Mouse (Mus musculus): ENCODE results near the gene Gtsf1l.
"Not testable (repeated sequence)": the region's sequence is repeated elsewhere in the genome, so short reads cannot be mapped to it uniquely, and the experiment has no call there.

Gtsf1l gene

DNA sequence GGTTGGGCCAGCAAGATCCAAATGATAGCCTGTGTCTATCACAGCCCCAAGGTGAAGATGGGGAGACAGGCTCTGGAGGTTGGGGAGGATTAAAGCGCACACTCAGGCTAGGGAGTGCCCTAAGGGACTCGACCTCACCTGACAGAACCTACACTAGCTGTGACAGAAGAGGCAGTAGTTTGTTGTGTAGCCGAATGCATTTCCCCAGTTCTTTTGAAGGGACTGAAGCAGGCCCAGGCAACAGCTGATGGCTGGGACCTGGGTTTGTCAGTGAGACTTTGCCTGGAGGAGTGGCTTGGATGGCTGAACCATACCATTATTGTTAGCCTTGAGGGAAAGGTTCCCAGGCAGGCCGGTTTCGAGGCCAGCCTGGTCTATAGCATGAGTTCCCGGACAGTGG lies 2.6 kb downstream of the Gtsf1l start:
- DNase-seq, result no peak

DNA sequence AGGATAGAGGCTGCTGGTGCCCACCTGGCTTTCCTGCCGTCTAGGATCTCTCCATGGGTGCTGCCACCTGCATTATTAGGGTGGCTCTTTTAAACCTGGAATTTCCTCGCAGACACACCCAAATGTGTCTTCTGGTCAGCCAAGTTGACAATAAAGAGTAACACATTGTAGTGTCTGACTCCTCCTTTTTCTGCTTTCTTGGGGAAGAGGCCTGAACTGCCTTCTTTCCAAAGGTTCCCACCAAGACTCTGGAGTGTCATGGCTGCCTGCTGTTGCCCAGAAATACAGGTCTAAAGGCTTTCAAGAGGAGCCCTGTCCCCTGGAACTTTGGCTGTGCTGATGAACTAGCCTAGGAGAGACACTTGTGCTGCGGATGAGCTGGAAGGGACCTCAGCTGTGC lies 3.1 kb downstream of the Gtsf1l start:
- no peak for DNase-seq

DNA sequence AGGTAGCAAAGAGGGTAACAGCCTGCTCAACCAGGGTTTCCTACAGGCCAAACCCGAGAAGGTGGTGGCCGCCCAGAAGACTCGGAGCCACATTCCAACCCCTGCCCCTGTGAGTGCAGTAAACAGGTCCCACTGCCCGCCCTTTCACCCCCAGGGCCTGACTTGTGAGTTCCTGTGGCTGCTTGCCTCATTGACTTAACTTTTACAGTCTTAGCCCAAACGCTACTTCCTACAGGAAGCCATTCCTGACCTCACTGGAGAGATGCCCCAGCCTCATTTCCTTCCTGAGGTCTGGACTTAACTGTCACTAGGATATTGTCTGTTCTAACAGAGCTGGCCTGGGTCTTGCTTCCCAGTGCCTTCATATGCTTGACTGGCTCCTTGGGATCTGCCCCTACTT lies 5.1 kb downstream of the Gtsf1l start:
- DNase-seq, result no peak

DNA sequence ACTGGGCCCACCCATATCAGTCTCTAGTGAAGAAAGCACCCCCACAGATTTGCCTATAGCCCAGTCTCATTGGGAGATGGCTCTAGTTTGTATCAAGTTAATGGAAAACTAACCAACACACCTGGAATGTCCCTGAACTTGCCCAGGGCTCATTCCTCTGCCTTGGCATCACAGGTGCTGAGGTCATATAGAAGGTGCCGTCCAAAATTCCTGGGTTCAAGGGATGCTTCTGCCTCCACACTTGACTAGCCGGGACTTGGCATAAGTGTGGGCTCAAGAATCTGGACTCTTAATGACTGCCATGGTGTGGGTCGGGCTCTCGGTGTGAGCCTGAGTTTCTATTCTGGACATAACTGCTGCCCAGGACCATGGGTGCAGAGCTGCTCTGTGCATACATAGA lies 8.6 kb downstream of the Gtsf1l start:
- no peak for DNase-seq

DNA sequence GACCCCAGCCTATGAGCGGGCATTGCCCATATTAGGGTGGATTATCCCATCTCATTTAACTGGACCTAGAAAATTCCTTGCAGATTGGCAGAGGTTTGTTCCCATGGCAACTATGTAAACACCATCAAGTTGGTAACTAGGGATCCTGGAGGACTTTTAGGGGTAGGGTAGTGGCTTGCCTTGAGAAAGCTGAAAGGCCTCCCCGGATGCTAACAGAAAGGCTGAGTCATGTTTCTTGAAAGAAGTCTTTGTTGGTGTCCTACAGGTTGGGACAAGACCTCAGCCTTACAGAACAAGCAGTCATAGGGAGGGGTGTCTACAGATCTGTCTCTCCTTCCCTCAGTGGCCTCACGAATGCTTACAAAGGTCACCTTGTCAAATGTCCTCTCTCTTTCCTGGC lies 12.4 kb downstream of the Gtsf1l start:
- DNase-seq, result no peak

DNA sequence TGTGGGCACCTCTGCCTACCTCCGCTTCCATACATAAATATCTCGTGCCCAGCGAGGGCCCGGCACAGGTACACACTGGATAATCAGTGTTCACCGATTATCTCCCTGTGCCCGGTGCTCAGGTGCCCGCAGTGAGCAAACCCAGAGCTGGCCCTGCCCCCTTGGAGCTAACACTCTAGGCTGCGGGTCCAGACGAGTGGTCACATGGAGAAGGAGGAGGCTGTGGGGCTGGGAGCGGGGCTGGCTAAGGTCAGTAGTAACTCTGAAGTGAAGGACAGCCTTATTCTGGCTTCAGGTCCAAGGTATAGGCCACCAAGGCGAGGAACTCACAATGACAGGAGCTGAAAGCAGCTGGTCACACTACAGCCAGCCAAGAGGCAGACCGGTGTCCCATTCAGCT lies 12.8 kb downstream of the Gtsf1l start:
- DNase-seq, result no peak

DNA sequence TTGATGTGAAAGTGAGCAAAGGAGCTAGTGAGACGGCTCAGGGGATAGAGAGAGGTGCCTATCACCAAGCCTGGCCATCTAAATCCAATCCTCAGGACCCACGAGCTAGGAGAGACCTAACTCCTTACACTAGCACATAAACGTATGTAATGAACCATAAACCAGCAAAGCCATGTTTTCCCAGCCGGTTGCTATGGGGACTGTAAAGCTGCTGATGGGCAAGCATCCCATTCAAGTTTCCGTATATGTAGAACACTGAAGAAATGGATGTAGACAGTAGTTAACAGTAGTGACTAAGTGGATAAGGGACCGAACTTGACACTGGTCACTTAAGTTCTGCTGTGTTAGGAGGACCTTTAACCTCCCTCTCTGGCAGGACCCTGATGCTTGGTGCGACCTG lies 13.6 kb downstream of the Gtsf1l start:
- DNase-seq, result no peak

DNA sequence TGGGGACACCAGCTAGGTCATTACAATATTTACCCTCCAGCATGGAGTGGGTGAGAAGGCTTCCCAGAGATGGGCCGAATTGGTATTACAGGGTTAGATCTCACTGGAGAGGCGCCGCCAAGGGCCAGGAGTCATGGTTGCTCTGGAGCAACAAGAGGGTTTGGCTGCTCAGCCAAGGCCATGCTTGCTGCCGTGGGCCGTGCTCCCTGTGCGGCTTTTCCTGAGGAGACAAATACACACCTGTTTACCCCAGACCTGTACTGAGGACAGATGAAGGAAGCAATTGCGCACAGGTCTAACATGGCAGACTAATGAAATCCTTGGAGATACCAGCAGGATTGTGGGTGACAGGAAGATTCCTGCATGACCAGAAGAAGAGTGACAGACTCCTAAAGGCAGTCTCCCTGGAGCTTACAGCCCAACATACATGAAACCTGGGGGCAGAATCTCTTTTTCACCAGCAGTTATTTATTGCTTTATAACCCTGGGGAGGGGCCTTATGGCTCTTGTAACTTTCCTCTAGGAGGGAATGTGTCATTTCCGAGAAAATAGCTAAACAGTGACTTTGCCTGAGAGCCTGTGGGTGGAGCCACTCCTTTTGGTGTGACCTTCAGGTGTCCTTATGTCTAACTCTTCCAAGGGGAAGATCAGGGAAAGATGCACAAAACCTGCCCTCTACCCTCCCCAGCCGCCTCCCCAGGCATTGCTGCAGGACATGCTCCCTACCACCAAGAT lies 14.5 kb downstream of the Gtsf1l start:
- DNase-seq, result no peak

DNA sequence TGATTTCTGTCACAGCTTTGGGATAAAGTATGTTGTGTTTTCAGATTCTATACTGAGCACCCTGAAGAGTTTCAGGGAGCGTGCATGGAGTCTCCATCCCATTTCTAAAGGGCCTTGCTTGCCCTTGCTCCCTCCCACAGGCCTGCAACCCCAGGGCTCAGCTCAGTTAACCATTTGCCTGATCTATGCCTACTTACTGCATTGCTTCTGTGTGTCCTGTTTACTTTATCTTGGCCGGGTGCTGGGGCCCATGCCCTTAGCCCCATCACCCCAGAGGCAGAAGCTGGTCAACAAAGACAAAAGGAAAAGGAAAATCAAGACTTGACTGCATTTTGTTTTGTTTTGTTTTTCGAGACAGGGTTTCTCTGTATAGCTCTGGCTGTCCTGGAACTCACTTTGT lies 16.1 kb downstream of the Gtsf1l start:
- no peak for DNase-seq

DNA sequence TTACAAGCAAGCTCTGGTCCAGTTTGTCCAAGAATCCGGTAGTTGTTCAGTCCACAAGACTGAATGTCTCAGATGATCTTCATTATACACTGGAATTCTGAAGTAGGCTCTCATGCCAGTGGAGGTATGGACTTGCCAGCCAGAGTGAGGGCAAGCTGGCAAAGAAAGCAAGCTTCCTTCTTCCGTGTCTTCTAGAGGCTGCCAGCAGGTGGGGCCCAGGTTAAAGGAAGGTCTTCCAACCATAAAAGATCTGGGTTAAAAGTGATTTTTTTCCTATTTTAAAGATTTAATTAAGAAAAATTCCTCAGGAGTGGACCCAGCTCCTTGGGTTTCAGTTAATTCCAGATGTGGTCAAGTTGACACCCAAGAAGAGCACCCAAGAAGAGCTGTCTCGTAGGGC lies 17.4 kb downstream of the Gtsf1l start:
- no peak for DNase-seq

DNA sequence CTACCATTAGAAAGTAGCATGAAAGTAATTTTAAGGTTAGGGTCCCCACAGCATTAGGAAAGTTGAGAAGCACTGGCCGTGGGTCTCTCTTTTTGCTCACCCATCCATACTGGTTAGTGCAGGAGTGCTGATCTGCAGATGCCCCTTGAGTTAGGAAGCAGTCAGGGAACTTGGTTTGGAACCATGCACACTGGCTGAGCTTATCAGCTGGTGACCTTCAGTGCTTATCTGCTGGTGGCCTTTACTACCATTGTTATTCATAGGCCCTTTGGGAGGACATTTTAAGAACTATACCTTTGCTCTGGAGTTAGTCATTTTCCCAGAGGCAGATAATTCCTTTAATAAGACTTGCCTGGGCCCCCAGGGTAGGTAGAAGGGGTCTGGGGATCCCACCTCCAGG lies 20.4 kb downstream of the Gtsf1l start:
- DNase-seq, result no peak

DNA sequence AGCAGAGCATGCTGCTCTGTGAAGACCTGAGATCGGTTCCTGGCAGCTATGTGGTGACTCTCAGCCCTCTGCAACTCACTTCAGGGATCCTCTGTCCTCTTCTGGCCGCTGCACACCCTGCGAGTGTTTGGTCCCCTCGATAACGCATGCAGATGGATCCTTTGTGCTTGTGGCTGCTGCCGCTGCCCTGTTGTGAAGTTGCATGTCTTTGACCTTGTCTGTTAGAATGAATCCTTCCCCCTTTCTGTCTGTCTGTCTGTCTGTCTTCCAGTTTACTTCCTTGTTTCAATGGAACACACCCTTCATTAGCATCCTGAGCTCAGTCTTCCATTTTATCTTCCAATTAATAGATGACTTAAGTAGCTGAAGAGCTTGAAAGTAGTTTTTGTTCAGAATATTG lies 21.3 kb downstream of the Gtsf1l start:
- no peak for DNase-seq

DNA sequence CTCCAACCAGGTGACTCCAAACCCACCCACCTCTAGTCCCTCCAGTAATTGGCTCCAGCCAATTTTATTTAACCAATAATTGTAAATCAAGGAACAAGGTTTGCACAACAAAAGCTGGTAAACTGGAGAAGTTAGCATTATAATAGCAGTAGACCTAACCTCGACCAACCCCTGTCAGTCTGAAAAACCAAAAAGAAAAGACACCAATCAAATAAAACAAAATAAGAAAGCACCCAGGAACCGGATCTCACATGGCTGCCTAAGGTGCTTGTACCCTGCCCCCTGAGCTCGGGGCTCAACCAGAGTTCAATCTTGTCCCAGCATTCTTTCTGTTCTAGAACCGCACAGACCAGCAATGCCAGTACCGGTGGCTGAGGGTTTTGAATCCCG lies 25.5 kb downstream of the Gtsf1l start:
- no peak for DNase-seq

DNA sequence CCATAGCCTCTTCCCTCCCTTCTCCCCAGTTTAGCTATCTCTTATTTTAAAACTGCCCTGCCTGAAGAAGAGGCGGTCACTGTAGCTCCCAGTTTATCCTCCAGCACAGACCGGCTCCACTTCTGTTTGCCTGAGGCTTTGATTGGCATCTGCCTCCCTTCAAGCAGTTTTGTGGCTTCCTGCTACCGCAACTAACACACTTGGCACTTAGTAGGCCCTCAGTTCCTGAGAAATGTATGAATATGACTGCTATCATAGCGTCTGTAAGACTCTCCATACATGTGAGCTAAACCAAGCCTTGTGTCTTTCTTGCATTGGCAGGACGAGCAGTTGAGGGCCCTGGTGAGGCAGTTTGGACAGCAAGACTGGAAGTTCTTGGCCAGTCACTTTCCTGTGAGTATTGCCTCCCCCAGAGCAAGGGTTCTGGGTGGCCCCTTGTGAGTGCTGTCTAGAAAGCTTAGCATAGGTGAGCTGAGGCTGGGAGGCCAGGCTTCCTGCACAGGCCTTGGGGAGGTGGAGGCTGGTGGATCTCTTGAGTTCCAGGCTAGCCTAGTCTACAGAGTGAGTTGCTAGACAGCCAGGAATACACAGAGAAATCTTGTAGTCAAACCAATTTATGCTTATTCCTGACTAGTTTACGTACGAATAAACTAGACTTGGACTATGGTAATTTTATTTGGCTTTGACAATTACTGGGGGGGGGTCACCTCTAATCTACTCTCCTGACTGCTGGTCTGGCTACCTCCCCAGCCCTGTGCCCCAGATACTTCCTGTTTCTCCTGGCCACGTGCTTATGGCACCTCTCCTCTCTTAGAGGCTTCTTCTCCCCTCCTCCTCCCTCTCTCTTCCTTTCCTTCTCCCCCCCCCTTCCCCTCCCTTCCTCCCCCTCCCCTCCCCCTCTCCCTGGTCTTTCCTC lies 26.2 kb downstream of the Gtsf1l start:
- DNase-seq, result no peak

DNA sequence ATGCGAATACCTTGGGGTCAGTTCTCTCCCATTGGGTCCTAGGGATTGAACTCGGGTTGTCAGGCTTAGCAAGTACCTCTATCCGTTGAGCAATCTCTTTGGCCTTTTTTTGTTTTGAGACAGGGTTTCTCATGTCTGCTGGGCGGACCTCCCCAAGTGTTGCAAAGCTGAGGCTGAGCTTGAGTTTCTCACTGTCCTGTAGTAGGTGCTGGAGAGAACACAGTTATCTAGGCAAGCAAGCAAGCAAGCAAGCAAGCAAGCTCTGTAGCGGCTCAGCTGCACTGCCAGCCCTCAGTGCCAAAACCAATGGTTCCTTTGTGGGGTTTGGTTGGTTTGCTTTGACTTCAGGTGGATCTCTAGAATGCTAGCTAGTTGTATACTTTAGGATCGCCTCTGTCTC lies 27.0 kb downstream of the Gtsf1l start:
- DNase-seq, result no peak

DNA sequence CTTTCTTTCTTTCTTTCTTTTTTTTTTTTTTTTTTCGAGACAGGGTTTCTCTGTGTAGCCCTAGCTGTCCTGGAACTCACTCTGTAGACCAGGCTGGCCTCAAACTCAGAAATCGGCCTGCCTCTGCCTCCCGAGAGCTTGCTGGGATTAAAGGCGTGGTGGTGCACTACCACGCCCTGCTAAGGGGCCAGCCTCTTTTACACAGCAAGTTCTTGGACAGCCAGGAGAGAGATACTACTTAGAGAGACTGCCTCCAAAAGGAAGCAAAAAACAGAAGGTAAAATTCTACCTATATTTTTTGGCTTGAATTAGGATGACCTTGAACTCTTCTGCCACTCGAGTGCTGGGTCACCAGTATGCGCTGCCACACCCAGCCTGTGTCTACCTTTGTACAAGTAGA lies 28.7 kb downstream of the Gtsf1l start:
- DNase-seq, result not testable (repeated sequence)

DNA sequence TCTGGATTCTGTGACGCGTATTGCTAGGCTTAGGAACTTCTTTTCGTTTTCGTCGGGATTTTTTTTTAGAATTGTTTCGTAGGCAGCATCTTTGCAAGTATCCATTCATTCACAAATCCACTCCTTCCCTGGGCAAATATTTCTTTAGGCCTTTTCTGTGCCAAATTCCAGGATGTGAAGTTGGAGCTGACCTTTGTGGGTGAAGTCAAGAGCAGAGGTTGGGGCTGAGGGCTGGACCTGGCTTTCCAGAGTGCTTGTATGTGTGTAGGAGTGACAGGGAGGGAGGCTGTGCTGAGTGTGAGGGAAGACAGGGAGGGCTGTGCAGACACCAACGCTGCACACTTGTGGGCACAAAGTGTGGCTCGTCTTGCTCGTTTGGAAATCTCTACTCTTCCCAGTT lies 31.1 kb downstream of the Gtsf1l start:
- DNase-seq, result no peak

DNA sequence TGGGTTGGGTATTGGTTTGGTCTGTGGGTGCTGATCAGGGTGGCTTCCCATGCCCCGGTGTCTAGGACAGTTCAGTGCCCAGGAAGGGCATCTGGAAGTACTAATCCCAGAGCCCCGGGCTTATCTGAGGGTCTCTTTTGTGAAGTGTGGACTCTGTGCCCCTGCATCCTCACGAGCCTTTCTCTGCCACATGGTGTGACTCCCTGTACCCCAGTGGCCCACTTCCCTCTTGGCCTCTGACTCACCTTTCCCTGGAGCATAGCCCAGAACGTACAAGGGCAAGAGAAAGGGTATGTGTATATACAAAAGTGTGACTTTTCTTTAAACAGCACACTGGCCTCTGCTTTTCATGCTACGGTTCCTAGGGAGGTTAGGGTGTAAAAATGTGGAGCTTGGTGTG lies 31.9 kb downstream of the Gtsf1l start:
- no peak for DNase-seq

DNA sequence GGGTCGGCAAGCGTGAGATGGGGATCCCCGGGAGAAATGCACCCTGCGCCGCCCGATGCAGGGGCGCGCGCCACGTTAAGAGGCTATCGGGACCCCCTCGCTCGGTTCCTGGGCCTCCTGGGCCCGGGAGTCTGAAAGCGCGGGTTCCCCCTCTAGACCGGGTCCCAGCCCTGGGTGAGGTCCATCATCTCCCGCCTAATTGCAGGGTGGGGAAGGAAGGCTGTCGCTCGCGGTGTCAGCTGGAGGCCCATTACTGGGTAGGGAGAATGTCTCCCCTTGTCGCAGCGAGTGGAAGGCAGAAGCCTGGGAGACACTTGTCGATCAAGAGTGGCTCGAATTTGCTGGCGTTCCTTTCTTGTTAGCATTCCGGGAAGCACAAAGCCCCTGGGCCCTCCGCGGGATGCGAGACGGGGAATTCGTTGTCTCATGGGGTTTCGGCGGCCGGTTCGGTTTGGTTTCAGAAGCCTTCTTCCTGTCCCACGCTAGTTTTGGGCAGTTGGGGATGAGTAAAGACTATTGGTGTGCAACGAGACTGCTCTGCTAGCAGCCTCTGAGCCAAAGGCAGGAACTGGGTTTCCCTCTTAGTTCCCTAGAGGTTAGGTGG lies 32.7 kb downstream of the Gtsf1l start:
- peak; percentile 7 to 10 for DNase-seq

DNA sequence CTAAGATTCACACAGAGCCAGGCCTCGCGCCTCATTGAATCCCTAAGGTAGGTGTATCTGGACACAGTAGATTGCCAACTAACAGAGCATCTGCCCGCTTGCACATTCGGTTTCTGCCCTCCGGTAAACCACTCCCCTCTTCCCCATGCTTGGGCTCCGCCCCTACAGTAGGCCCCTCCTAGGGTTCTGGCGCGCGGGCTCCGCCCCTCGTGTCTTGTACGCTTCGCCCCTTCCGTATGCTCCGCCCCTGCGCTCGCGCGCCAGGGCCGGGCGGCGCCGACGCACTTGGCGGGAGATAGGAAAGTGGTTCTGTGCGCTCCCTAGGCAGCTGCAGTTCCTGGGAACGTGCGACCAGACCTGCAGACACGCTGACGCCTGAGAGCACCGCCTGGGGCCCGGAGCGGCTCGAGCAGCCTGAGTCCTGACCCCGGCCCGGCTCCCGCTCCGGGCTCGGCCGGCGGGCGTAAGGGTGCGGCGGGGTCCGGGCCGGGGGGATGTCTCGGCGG lies 33.3 kb downstream of the Gtsf1l start, which contains the start of gene Mybl2:
Gene Mybl2, plus strand, starts transcription at position 353 of the 506 bp plus-strand sequence.
- peak; percentile 85 to 87 for DNase-seq

DNA sequence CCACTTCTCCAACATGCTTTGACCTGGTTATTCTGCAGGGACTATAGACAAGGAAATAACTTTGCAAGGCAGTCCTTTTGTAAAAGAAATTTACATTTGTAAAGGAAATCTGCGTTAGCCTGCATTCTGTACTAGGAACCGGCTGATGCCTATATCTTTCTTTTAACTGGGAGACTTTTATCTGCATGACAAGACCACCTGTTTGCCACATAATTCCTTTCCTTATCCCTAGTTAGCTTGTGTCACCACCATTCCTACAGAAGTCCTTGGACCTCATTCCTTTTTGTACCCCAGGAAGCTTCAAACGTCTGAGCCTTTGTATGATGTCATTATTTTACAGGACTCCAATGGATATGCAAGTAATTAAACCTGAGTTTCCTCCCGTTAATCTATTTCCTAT lies 34.8 kb downstream of the Gtsf1l start:
- no peak for DNase-seq

DNA sequence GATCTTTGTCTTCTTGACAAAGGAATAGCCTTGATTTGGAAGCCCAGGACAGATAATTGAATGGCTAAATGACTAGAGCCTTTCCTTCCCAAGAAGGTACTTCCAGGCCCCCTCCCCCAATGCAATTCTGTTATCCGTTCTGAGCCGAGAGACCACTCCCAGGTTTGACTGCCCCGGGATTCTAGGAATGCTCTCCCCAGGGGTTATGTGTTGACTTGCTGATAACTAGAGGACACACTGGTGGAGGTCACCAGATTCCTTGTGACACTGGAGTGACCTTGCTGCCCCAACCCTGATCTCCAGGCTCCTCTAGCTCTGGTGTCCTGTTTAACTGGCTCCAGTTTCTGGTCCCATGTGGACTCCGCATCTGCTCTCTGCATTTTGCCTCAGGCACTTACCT lies 35.6 kb downstream of the Gtsf1l start:
- DNase-seq, result no peak

DNA sequence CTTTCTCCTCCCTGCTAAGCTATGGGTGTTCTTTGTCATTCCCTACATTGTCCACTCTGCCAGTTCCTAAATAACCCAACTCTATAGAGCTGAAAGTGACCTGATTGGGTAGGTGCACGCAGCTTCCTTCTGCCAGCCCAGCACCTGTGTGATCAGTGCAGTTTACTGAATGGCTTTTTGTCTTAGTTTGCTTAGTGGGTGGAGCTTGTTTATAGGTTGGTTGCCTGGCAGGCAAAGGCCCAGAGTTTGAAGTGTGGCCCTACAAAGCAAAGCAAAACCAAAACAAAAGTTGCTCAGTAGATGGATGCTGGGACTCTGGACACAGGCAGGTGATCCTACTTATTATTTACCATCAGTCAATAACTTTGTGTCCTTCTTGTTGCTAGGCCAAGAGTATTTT lies 36.0 kb downstream of the Gtsf1l start:
- no peak for DNase-seq

DNA sequence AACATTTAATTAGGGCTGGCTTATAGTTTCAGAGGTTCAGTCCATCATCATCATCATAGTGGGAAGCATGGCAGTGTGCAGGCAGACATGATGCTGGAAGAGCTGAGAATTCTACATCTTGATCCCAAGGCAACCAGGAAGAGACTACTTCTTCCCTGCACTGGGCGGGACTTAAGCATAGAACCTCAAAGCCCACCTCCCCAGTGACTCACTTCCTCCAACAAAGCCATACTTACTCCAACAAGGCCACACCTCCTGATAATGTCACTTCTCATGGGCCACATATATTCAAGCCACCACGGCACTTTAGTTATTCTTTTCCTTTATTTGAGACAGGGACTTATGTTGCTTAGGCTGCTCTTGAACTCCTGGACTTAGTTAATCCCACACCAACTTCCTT lies 38.5 kb downstream of the Gtsf1l start:
- no peak for DNase-seq
